Mouse (Mus musculus) hindbrain, embryonic 15.5 days (tissue): ENCODE data around the gene Cox6b2. TPM values are rescaled to one million over a fixed set of nuclear protein-coding genes. Genes with fewer than 3 reads are reported as not detected.
A peak's percentile ranks its signal among the peaks of the same experiment; 100 is the strongest.

Source experiments
- ATAC-seq: fragments of 200-750 bp; cut with Nextera tagmentation; 2 replicates; pipeline ENCODE4 v1.8.0; 2017; ENCODE audit warnings: low read depth, moderate number of reproducible peaks, moderate TSS enrichment; ENCODE audit not compliant: low FRiP score
- H3K27ac ChIP-seq: fragments of 300-500 bp; sonication (generic); replicated peaks from 2 replicates; pipeline ENCODE4 v1.5.1; 2015; ENCODE audit warnings: mild to moderate bottlenecking, inconsistent platforms
- H3K27me3 ChIP-seq: fragments of 300-500 bp; sonication (generic); 2 replicates; pipeline ENCODE4 v1.6.1; 2015; ENCODE audit warnings: control low read depth, inconsistent platforms
- H3K36me3 ChIP-seq: fragments of 300-500 bp; sonication (generic); 2 replicates; pipeline ENCODE4 v1.6.1; 2015; ENCODE audit warnings: control low read depth, inconsistent platforms
- H3K4me1 ChIP-seq: fragments of 300-500 bp; sonication (generic); replicated peaks from 2 replicates; pipeline ENCODE4 v1.6.1; 2015; ENCODE audit warnings: control low read depth, inconsistent platforms
- H3K4me2 ChIP-seq: fragments of 300-500 bp; sonication (generic); 2 replicates; pipeline ENCODE4 v1.6.1; 2015; ENCODE audit warnings: moderate library complexity, mild to moderate bottlenecking, inconsistent platforms
- H3K4me3 ChIP-seq: fragments of 300-500 bp; sonication (generic); 2 replicates; pipeline ENCODE4 v1.5.1; 2015; ENCODE audit warnings: mild to moderate bottlenecking, inconsistent platforms
- H3K9ac ChIP-seq: fragments of 300-500 bp; sonication (generic); 2 replicates; pipeline ENCODE4 v1.6.1; 2015; ENCODE audit warnings: inconsistent platforms
- H3K9me3 ChIP-seq: fragments of 300-500 bp; sonication (generic); 2 replicates; pipeline ENCODE4 v1.6.1; 2016; ENCODE audit warnings: control low read depth, inconsistent platforms
- WGBS: fragments of 180-500 bp; shearing (Covaris S2); methylation state at CpG from one replicate; pipeline ENCODE4 v1.1.7; 2015; 5-methylcytosine and 5-hydroxymethylcytosine counted together
- polyA plus RNA-seq: library from polyadenylated mRNA; unstranded; fragments of >200 nt; fragmentation: Nextera tagmentation; extraction: Ambion mirVana; gene quantifications from 2 replicates; pipeline ENCODE4 v1.2.1, GENCODE M21; 2015

The Cox6b2 gene
- polyA plus RNA-seq, 1 experiment from 2014 or later = 28.1 TPM

DNA sequence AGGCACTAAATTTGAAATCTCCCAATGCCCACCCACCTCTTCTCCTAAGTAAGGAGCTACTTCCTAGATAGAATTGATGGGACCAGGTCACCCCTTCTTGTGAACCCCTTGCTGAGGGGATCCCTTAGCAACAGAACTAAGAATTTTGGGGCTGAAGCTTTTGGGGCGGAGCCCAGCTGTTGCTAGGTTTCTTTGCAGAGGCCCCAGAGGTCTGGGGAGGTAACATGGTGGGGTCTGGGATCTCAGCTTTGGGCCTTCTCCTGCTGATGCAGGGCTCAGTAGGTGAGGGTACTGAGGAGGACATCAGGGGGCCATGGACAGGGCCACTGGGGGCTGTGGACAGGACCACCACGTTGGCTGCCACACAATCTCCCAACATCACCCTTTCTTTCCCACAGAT, 29.9 kb upstream of the Cox6b2 start, which contains the start of the genes Il11 and Tmem190:
TSS of gene Il11 (minus strand) at position 101 of the 400 bp plus-strand sequence.
TSS of gene Tmem190 (plus strand) at position 179 of the 400 bp plus-strand sequence.
- WGBS = 78% methylated on average over 2 of the region's 2 CpGs
- H3K27me3 ChIP-seq = peaks cover 36% of the 10 kb centered on the region
- no peaks in the 10 kb centered on the region for H3K4me1 ChIP-seq
- H3K27ac ChIP-seq = no peak within 1 kb of the TSS
- ATAC-seq = no peak
- H3K36me3 ChIP-seq = no peaks in the 10 kb centered on the region
- no peak within 1 kb of the TSS for H3K4me3 ChIP-seq
- no peak within 1 kb of the TSS for H3K4me2 ChIP-seq
- H3K9me3 ChIP-seq = no peaks in the 10 kb centered on the region
- no peak within 1 kb of the TSS for H3K9ac ChIP-seq

DNA sequence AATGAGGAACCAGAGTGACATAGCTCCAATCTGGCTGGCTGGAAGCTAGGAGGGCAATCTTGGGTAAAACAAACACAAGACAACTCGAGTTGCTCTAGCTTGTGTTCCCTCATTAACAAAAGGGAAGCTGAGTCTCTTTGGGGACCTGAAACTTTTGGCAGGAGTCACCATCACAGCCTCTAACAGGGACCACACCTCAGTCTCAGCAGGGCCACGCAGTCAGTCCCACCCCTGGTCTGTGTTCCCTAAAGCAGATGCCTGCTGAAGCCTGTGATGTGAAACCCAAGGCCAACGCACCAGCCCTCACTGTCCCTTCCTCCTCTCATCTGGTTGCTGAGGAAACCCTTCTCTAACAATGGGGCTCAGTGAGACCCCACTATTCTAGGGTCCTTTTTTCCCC, 29.2 kb upstream of the Cox6b2 start:
- Histone ChIP-seq H3K4me2 (no peak overlapping the region), H3K36me3 (no peaks in the 10 kb centered on the region), H3K27me3 (peaks cover 41% of the 10 kb centered on the region), H3K9me3 (no peaks in the 10 kb centered on the region), H3K27ac (no peak overlapping the region), H3K4me1 (peaks cover 5% of the 10 kb centered on the region), H3K4me3 (no peak overlapping the region), H3K9ac (no peak overlapping the region)
- no peak for ATAC-seq
- WGBS = 54% methylated on average over 3 of the region's 3 CpGs

DNA sequence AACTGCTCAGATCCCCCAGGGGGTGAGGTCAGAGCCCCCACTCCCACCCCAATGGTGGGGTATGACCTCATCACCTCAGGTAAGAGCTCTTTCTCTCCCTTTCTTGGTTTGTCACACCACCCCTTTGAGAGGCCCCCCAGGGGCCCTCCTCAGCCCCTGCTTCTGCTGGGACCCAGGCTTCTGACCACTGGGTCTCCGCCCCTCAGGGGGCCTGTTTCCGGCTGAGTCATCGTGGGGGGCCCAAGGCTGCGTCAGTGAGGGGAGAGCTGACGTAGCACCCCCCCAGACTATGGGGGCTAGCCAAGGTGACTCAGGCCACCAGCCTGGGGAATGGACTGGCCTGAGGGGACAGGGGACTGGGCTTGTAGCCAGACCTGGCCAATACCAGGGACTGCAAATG, 27.0 kb upstream of the Cox6b2 start:
- Histone ChIP-seq H3K4me3 (no peak overlapping the region), H3K36me3 (no peaks in the 10 kb centered on the region), H3K4me1 (peaks cover 10% of the 10 kb centered on the region), H3K9me3 (no peaks in the 10 kb centered on the region), H3K9ac (no peak overlapping the region), H3K27me3 (peaks cover 63% of the 10 kb centered on the region), H3K4me2 (no peak overlapping the region), H3K27ac (no peak overlapping the region)
- 42% methylated on average over 5 of the region's 5 CpGs for WGBS
- no peak for ATAC-seq

DNA sequence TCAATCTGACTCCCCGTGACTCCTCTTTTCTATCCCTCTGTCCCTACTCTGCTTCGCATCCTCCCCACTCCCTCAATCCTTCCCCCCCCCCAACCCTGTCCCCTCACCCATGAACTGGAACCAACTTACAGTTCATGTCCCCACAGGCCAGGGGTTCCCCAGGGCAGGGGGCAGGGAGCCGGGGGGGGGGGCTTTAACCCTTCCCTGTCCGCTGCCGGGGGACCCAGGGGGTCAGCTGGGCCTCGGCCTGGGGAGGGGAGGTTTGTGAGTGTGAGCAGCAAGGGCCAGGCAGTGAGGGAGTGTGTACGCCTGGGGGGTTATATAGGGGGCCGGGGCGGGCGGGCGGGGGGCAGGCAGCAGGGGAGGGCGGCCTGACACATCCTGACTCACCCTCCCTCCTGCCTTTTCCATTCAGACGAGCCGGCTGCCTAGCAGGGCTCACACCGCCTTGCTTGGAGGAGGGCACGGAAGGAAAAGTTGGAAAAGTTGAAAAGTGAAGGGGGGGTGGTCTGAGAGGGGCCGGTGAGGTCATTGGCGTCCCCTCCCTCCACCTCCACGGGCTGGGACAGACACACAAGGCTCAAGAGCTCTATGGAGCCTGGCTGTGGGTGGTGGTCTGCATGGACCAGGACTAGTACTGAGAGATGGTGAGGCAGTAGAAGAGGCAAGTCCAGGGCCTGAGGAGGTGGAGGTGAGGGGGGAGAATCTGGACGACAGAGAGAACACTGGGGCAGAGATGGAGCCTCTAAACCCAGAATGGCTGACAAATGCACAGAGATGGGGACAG, 25.1 kb upstream of the Cox6b2 start:
- WGBS = 4% methylated on average over 19 of the region's 20 CpGs
- Histone ChIP-seq H3K27ac (no peak overlapping the region), H3K4me3 (peak overlapping the region; percentile 34), H3K4me1 (peaks cover 10% of the 10 kb centered on the region), H3K36me3 (no peaks in the 10 kb centered on the region), H3K4me2 (no peak overlapping the region), H3K9me3 (no peaks in the 10 kb centered on the region), H3K27me3 (peaks cover 65% of the 10 kb centered on the region), H3K9ac (no peak overlapping the region)
- ATAC-seq = peak; percentile 24; the same call in 1 of the 2 replicates

DNA sequence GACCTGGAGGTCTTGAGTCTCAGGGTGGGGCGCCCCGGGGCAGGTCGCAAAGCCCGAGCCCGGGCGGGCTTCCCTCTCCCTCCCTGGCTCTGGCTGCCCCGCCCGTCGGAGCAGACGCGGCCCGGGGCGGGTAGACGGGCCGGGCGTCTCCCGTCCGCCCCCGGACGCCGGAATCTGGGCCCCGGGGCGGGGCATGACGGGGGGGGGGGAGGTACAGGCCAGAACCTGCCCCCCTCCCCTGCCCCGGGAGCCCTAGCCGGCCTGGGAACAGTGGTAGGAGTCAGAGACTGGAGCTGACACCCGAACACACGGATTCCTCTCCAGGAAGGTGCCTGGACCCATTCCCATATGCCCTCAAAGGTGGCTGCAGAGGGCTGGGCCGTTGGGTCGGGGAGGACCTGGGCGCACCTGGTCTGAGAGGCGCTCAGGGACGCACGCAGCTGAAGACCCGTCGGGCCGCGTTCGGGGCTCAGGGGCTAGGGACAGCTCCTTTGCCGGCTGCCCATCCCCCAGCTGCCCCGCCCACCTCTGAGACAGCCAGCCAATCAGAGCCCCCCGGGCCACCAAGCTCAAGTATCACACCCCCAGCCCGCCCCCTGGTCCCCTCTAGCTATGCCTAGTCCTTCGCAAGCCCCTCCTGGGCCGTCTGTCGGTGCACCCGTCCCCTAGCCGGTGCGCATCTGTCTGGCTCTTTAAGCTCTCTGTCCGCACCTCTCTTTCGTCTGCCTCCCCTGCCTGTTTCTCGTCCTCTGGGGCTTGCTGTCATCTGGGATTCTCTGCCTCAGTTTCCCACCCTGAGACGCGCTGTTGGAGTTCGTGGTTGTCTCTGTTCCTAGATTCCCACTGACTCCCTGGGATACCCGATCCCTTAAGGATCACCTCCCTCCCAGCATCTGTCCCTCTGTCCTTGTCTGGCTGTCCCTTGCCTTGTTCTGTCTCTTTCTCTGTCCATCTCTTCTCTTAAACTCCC, 24.3 kb upstream of the Cox6b2 start:
- no peak overlapping the region for H3K27ac ChIP-seq
- peaks cover 10% of the 10 kb centered on the region for H3K4me1 ChIP-seq
- ATAC-seq = peak; percentile 73
- WGBS = 1% methylated on average over 33 of the region's 56 CpGs
- peak overlapping the region; percentile 53 for H3K4me2 ChIP-seq
- H3K9ac ChIP-seq = peak overlapping the region; percentile 25
- no peaks in the 10 kb centered on the region for H3K9me3 ChIP-seq
- H3K27me3 ChIP-seq = peaks cover 57% of the 10 kb centered on the region
- H3K4me3 ChIP-seq = peak overlapping the region; percentile 34
- H3K36me3 ChIP-seq = no peaks in the 10 kb centered on the region

DNA sequence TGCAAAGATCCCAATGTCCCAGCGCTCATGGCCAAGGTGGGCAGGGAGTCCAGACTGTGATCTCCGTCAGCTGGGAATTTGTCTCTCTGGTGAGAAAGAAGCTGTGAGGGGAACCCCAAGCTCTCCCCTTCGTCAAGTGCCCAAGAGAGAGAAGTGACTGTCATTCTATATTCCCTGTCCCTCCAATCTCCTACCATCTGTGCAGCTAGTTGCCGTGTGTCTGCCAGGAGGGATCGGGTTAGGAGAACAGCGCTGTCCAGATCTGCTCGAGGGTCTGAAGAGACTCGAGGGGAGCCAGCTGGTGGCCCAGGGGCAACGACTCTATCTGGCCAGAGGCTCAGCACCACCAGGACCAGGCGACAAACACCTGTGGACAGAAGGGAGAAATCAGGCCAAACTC, 23.2 kb upstream of the Cox6b2 start:
- H3K4me3 ChIP-seq = no peak overlapping the region
- H3K27ac ChIP-seq = no peak overlapping the region
- peaks cover 10% of the 10 kb centered on the region for H3K4me1 ChIP-seq
- H3K9me3 ChIP-seq = no peaks in the 10 kb centered on the region
- H3K27me3 ChIP-seq = peaks cover 57% of the 10 kb centered on the region
- WGBS = 54% methylated on average over 10 of the region's 10 CpGs
- no peak overlapping the region for H3K9ac ChIP-seq
- H3K36me3 ChIP-seq = no peaks in the 10 kb centered on the region
- H3K4me2 ChIP-seq = no peak overlapping the region
- no peak for ATAC-seq

DNA sequence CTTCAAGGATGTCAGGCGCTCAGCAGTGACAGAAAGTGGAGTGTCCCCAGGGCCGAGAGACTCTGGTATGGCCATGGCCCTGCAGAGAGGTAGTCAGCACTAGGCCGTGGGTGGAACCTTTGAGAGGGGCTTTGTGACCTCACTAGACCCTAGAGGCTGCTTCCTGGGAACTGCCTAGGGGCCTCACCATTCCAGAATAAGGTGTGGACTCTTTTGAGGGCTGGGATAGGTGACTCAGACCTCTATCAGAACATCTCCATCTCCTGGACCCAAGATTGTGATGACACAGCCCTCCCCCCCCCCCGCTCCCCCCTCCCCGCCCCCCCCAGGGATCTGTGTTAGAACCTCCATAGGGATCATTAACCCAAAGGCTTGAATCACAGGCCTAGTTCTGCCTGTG, 18.3 kb upstream of the Cox6b2 start, which contains the start of gene Fam71e2:
TSS of gene Fam71e2 (minus strand) at position 101 of the 400 bp plus-strand sequence.
- Histone ChIP-seq H3K27ac (no peak within 1 kb of the TSS), H3K36me3 (no peaks in the 10 kb centered on the region), H3K4me3 (no peak within 1 kb of the TSS), H3K4me2 (no peak within 1 kb of the TSS), H3K4me1 (no peaks in the 10 kb centered on the region), H3K9me3 (no peaks in the 10 kb centered on the region), H3K9ac (no peak within 1 kb of the TSS), H3K27me3 (peaks cover 19% of the 10 kb centered on the region)
- WGBS = 79% methylated on average over 4 of the region's 5 CpGs
- ATAC-seq = no peak

DNA sequence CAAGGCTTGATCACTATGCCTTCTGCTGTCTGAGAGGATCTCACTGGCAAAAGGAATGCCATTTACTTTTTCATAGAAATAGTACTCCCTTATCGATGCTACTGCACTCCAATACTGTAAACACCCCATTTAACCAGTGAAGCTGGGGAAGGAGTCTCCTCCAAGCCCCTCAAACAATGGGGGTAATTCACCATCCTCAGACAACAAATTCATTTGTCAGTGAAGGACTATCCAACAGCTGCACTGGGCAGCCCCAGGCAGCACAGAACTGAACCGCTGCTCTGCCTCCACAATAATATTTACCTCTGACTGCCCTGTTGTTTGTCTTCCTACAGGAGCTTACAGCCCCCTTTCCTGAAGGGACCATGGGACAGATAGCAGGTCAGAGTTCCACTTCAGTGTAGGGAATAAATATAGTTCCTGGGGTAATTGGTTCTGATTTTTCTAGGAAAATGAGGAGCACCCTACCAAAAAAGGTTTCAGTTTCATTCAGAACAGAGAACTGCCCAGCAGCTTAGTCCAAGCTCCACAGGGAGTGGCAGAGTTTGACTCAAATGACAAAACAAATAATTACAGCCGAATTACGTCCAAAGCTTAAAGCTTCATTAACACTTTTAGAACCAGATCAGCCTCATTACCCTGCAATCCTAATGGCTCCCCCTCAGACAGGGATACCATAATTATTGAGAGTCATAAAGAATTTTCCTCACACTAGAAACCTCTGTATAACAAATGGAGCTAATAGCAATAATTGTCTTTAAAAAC, 12.2 kb upstream of the Cox6b2 start:
- H3K4me3 ChIP-seq = no peak overlapping the region
- no peak overlapping the region for H3K9ac ChIP-seq
- no peak overlapping the region for H3K27ac ChIP-seq
- ATAC-seq = no peak
- no peaks in the 10 kb centered on the region for H3K27me3 ChIP-seq
- no peaks in the 10 kb centered on the region for H3K9me3 ChIP-seq
- no peaks in the 10 kb centered on the region; the same call in 1 of the 2 replicates for H3K4me1 ChIP-seq
- WGBS = 18% methylated on average over 4 of the region's 4 CpGs
- H3K4me2 ChIP-seq = no peak overlapping the region
- H3K36me3 ChIP-seq = no peaks in the 10 kb centered on the region

DNA sequence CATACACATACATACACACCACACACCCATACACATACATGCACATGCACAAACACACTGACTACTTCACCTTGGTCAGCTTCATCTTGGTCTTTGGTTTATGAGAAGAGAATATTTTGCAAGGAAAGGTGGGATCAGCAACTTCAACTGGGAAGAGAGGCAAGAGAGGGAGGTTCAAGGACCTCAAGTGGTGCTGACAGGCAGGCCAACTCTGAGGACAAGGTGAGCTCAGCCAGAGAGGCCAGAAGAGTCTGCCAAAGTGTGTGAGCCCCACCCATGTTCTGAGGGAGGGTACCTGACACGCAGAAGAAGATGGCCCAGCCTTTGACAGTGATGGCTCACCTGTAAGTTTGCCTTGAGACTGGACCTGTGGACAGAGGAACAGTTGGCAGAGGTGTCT, 6.8 kb upstream of the Cox6b2 start:
- no peak overlapping the region for H3K4me2 ChIP-seq
- no peaks in the 10 kb centered on the region for H3K9me3 ChIP-seq
- no peak overlapping the region for H3K9ac ChIP-seq
- no peak overlapping the region for H3K27ac ChIP-seq
- no peaks in the 10 kb centered on the region for H3K4me1 ChIP-seq
- 44% methylated on average over 1 of the region's 1 CpGs for WGBS
- H3K27me3 ChIP-seq = no peaks in the 10 kb centered on the region
- ATAC-seq = no peak
- H3K36me3 ChIP-seq = no peaks in the 10 kb centered on the region
- no peak overlapping the region for H3K4me3 ChIP-seq

DNA sequence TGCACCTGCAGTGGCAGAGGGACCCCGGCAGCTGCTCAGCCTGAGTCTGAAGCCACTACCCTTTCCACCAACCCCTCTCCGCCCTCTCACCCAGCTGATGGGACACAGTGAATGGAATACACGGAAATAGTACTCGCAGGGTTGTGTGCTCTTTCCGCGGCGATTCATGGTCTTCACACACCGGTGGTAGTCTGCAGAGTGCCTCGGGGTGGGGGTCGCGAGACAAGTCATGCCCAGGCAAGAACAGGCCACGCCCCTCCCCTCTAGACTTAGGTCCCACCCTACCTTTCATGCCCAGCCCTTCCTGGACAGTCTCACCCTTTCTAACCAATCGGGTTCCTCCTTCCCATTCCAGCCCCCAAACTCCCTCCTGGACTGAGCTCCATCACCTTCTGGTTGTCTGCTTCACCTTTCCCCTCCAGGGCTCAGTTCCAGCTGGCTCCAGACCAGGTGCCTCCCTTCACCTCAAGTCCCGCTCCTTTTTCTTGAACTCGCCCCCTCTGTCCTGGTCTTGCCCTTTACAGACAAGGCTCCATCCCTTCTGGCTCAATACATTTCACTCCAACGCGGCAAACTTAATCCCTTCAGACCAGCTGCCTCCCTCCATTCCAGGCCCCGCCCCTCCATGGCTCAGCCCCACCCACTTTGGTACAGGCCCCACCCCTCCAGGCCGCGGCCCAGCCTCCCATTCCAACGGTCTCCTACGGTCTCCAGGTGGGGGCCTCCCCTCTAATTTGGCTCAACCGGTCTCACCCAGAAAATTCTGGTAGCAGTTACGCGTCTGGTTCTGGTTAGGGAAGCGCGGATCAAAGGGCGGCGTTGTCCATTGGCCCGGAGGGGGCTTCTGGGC, 698 bp downstream of the Cox6b2 start:
- Histone ChIP-seq H3K9me3 (no peaks in the 10 kb centered on the region), H3K36me3 (no peaks in the 10 kb centered on the region), H3K4me1 (peaks cover 18% of the 10 kb centered on the region), H3K4me2 (peak overlapping the region; percentile 64), H3K9ac (peak overlapping the region; percentile 20; the same call in 1 of the 2 replicates), H3K4me3 (peak overlapping the region; percentile 39), H3K27ac (peak overlapping the region; percentile 30; the same call in 1 of the 2 replicates), H3K27me3 (no peaks in the 10 kb centered on the region)
- peak; percentile 69 for ATAC-seq
- WGBS = 2% methylated on average over 30 of the region's 30 CpGs

DNA sequence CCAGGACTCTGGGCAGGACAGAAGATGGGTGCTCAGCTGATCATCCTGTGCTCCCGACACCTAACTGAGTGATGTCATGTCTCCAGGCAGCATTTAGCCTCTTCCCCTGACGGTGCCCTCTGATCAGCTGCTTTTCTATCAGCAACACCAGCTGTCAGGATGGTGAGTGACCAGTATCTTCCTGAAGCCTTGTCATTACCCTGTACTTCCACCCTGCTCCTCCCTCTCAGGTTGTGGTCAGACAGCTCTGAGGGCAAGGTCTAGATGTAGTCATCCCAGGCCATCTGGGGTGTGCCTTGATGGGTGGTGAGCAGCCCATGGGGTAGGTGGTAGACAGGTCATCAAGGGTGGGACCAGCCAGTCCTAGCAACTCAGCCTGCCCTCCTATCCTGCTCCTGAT, 3.7 kb downstream of the Cox6b2 start:
- Histone ChIP-seq H3K27me3 (no peaks in the 10 kb centered on the region), H3K4me1 (peaks cover 18% of the 10 kb centered on the region), H3K27ac (no peak overlapping the region), H3K4me3 (no peak overlapping the region), H3K36me3 (peaks cover 8% of the 10 kb centered on the region; the same call in 1 of the 2 replicates), H3K9ac (no peak overlapping the region), H3K4me2 (no peak overlapping the region), H3K9me3 (no peaks in the 10 kb centered on the region)
- no peak for ATAC-seq
- 90% methylated on average over 2 of the region's 2 CpGs for WGBS
